Mouse (Mus musculus) heart, postnatal 14 days (tissue): ENCODE measurements around the gene Celf2. TPM values are rescaled to one million over a fixed set of nuclear protein-coding genes. Genes with fewer than 3 reads are reported as not detected.

Source experiments
- DNase-seq, 2 experiments: peaks; one replicate each; pipeline ENCODE4 v3.0.0; 2021 to 2022
- intact Hi-C: fragments of 180-260 bp; cut with DNase I; formaldehyde crosslinking; loops from one replicate; pipeline ENCODE4 v1.15.1; 2025
- total RNA-seq, 2 experiments: library from RNA; stranded (reverse); gene quantifications; 2 replicates each; pipeline ENCODE4 v1.2.3; 2021

The Celf2 gene
- total RNA-seq, 2 experiments from 2014 or later: 65.4 to 69.9 TPM

- intact Hi-C loops: no loop called here
These were observed 1019.3 kb downstream of the Celf2 start for GRCm38 (mm10) chr2:6490076-6490475.

More at GRCm38 (mm10) chr2:6490076-6490475, 1019.3 kb downstream of the Celf2 start:
- DNase-seq: no peak
